Mouse (Mus musculus) cortical plate, adult 2 months (tissue): Measurements from ENCODE around the gene Fkbp2. TPM values are rescaled to one million over a fixed set of nuclear protein-coding genes. Genes with fewer than 3 reads are reported as not detected.
A peak's percentile ranks its signal among the peaks of the same experiment; 100 is the strongest.

Source experiments
- H3K27ac ChIP-seq: fragments of 200-500 bp; 2 replicates; pipeline ENCODE4 v1.5.1; 2012; ENCODE audit warnings: low read length, control low read depth, inconsistent platforms; ENCODE audit not compliant: insufficient read depth
- H3K4me1 ChIP-seq: fragments of 200-500 bp; 2 replicates; pipeline ENCODE4 v1.6.1; 2011; ENCODE audit warnings: low read length; ENCODE audit not compliant: control insufficient read depth, insufficient read depth
- H3K4me3 ChIP-seq: fragments of 200-500 bp; 2 replicates; pipeline ENCODE4 v1.5.1; 2011; ENCODE audit warnings: mild to moderate bottlenecking, low read length, control low read depth; ENCODE audit not compliant: insufficient read depth
- CTCF ChIP-seq: fragments of 200-500 bp; IDR thresholded peaks from 2 replicates; pipeline ENCODE4 v1.5.1; 2011; ENCODE audit warnings: mild to moderate bottlenecking, control low read depth, low read length; ENCODE audit not compliant: insufficient read depth; ENCODE audit errors: extremely low read depth
- POLR2A ChIP-seq: fragments of 200-500 bp; IDR thresholded peaks from 2 replicates; pipeline ENCODE4 v1.6.1; 2011; ENCODE audit warnings: mild to moderate bottlenecking, low read length, control low read depth; ENCODE audit not compliant: insufficient read depth; ENCODE audit errors: extremely low read depth
- polyA plus RNA-seq: library from polyadenylated mRNA; depleted of rRNA; stranded (reverse); fragments of >200 nt; gene quantifications from 2 replicates; pipeline ENCODE4 v1.2.3, GENCODE M21; 2012; rRNA removed

Fkbp2 gene
- 215 and 217 TPM in 2 replicates for polyA plus RNA-seq

DNA sequence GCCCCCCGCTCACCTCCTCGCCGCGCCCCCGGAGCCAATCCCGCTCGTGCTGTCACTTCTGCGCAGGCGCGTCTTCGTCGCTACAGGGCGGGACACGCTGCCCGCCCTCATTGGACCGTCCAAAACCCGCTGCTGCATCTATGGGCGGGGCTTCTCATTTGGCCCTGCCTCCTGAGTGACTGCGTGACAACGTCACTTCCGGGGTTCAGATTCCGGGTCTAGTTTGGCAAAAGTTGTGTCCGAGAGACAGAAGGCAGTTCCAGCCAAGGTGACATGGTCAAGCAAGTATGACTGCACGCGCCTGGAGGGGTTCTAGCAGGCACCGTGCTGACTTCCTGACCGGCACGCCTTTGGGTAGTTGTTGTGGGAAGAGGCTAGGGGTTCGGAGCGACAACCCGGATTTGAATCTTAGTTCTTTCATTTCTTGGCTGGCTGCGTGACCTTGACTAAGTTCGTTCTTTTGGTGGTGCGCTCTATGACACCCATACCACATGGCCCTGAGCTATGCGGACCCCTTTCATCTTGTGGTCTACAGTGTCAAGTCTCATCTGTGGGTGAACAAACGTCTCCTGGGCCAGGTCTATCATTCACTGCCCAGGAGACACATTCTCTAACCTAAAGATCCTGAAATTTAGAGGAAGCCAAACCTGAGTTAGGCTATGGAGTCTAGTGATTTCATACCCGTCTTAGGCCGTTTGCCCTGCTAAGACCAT lies at the start of gene Fkbp2:
TSS of gene Fkbp2 (minus strand) at position 121 of the 713 bp plus-strand sequence.
- Histone ChIP-seq H3K4me1 (peaks cover 5% of the 10 kb centered on the region; the same call in 1 of the 2 replicates), H3K27ac (peak within 1 kb of the TSS; percentile 78), H3K4me3 (peak within 1 kb of the TSS; percentile 65)
- TF ChIP-seq CTCF, result no peak
- TF ChIP-seq POLR2A, result peak; percentile 97

DNA sequence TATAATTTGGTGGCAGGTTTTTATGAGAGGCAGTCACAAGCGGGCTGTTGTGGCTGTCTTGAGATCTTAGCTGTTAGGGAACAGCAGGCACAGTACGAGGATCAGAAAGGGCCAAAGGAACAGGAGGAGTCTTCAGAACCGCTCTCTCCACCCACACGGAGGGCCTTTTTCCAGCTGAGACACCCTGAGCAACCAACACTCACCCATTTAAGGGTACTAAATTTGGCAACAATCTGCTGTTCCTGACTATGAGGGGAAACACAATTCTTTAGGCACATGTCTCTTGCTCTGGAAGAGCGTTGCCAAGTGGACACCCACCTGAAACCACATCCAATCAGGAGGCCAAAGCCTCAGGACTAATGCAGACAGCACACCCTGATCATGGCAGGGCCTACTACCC lies 49.2 kb upstream of the Fkbp2 start:
- TF ChIP-seq CTCF, result no peak
- TF ChIP-seq POLR2A, result no peak
- Histone ChIP-seq H3K4me3 (no peak overlapping the region), H3K4me1 (peaks cover 3% of the 10 kb centered on the region), H3K27ac (no peak overlapping the region)

DNA sequence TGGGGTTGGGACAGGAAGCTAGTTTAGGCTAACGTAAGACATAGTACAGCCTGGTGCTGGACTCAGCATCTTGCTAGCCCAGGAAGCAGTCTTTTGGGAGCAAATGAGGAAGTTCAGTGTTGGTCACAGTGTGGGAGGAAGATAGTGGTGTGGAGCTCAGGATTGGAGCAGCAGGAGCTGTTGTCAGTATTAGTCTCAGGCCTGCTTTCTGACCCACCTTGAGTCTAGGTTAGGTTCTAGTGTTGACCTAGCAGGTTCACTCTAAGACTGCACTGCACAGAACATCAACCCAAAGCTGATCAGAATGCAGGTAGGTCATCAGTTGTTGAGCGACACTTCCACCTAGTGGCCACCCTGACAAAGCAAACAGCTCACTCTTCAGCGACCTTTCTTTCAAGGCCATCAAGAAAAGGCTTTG lies 39.9 kb upstream of the Fkbp2 start:
- TF ChIP-seq CTCF, result peak; percentile 66
- no peak for TF ChIP-seq POLR2A
- Histone ChIP-seq H3K4me1 (no peaks in the 10 kb centered on the region), H3K27ac (no peak overlapping the region), H3K4me3 (no peak overlapping the region)

DNA sequence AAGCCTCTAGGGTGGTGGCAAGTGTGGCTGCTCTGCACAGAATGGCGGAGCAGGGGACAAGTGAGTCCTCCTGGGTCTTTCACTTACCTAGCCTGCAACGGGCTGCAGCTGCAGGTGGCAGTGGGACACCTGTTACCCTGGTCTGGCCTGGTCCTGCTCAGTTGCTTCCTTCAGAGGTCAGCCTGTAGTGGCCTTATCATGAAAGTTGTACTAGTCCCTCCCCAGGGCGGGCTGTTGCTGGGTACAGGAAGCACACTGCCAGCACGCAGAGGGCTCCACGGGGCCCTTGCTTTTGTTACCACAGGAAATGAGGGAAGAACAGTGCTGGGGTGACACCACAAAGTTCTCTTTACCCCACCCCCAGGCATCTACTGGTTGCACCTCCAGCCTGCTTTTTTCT lies 38.9 kb upstream of the Fkbp2 start, which contains the start of gene Fermt3:
TSS of gene Fermt3 (minus strand) at position 279 of the 400 bp plus-strand sequence.
- no peak within 1 kb of the TSS; the same call in 1 of the 2 replicates for H3K4me3 ChIP-seq
- TF ChIP-seq POLR2A (no peak), CTCF (no peak)
- H3K27ac ChIP-seq, result peak within 1 kb of the TSS; percentile 21
- H3K4me1 ChIP-seq, result no peaks in the 10 kb centered on the region

DNA sequence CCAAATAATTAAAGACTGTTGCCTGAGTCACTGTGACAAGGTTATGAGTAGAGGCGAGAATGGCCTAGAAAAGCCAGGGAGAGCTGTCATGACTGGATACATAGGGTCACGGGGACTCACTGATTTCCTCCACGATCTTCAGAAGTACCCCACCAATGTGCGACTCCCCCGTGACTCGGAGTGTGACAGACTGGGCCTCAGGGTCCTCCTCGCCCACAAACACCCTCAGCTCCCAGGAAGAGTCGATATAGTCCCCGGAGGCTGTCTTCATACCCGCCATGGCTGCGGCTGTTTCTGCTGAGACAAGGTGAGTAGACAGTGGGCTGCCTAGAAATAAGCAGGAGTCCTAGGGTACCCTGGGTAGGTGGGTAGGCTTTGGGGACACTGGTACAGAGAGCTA lies 38.2 kb upstream of the Fkbp2 start:
- no peak for TF ChIP-seq CTCF
- TF ChIP-seq POLR2A, result no peak
- Histone ChIP-seq H3K4me3 (no peak overlapping the region), H3K27ac (peak overlapping the region; percentile 21; the same call in 1 of the 2 replicates)

DNA sequence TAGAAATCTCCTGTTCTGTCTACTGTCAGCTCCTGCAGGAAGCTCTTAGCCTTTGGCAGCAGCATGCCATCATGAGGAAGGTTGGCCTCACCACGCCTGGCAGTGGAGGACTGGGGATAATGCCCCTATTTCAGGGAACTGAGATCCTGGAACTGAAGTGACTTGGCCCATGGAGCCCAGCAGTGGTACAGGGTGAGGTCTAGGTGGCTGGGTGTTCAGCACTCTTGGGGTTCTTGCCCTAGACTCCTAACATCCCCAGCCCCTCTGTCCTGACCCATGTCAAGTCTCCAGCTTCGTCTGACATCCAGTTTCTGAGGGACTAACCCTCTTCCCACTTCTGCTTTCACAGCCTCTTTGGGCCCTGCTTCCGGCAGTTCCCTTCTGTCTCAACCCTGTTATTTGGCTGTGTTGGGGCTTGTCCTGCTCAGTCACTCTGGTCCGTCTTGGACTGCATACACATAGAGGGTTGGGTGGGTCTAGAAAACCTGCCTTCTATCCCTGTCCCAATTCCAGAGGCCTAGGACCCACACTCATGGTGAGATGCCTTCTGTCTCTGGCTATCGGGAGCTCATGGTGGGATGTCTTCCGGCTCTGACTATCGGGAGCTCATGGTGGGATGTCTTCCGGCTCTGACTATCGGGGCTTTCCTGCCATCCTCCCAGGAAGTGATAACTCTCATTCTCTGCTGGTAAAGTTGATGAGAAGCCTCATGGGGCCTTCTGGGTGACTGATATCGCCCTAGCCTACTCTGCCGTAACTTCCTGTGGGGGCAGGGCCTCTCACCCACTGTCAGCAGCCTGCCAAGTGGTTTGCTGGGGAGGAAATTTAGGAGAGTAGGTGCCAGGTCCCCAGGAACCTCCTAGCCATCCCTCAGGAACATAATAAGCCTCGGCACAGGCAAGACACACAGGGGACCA lies 37.5 kb upstream of the Fkbp2 start:
- Histone ChIP-seq H3K27ac (0 out of 2 replicates have a peak overlapping the region, but pooled peaks have one; percentile 21), H3K4me3 (no peak overlapping the region), H3K4me1 (no peaks in the 10 kb centered on the region)
- TF ChIP-seq POLR2A, result no peak
- TF ChIP-seq CTCF, result no peak

More for the DNA sequence above, 38.2 kb upstream of the Fkbp2 start:
- H3K4me1 ChIP-seq, result no peaks in the 10 kb centered on the region

DNA sequence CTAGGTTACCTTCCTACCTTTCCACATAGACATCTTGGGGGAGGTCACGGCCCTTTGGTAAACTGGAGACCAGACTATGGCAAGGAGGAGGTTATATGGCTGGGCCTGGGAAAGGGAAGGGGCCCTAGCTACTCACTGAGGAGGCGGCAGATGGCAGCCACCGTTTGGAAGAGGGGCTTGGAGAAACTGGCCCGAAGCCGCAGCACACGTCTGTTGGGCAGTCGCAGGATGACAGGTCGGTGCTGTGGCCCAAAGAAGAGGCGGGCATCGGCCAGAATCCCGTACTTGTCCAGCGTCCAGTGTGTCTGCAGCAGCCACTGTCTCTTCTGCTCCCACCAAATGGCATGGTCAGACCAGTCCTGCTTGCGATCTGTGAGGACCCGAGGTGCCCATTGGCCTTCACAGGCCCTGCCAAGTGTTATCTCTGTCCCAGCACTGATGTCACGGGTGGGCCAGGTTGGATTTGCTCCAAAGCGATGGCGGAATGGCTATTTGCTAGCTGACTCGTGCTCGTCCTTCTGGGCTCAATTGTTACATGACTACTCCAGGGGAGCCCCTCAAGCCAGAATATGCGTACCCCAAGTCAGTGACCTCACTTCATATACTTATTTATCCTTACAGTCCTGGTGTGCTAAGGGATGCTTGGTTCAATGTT lies 34.3 kb upstream of the Fkbp2 start:
- Histone ChIP-seq H3K27ac (no peak overlapping the region), H3K4me3 (no peak overlapping the region), H3K4me1 (no peaks in the 10 kb centered on the region)
- TF ChIP-seq CTCF (no peak), POLR2A (no peak)

DNA sequence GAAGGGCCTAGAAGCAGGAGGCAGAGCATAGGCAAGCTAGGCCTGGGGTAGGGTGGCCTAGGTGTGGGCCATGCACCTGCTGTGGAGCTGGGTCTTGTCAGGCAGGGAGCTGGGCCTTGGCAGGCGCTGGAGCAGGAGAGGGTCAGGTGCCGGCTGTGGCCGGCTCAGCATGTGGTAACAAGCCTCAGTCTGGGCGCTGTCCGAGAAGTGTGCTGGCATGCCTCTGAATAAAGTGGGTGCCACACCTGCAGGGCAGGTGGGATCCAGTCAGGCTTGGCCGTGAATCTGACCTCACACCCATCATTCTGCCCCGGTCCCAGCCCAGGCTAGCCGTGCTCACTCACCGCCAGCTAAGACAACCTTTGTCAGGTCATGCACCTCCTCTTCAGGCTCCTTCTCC lies 33.7 kb upstream of the Fkbp2 start:
- H3K4me1 ChIP-seq, result no peaks in the 10 kb centered on the region
- H3K4me3 ChIP-seq, result no peak overlapping the region
- H3K27ac ChIP-seq, result no peak overlapping the region
- TF ChIP-seq POLR2A, result no peak

DNA sequence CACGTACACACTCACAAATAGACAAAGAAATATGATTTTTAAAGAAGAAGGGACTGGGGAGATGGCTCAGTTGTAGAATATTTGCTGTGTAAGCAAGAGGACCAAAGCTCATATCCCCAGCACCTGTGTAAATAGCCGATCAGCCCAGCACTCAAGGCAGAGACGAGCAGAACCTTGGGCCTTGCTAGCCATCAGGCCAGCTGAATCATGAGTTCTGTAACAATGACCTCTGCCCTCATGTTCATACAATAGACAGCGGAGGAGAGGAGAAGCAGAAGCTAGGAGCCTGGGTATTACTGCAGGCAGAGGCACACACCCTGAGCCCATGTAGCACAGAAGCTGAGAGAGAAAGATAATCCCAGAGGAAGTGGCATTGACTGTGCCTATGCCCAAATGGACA lies 32.1 kb upstream of the Fkbp2 start:
- Histone ChIP-seq H3K4me1 (no peaks in the 10 kb centered on the region), H3K27ac (no peak overlapping the region), H3K4me3 (no peak overlapping the region)
- TF ChIP-seq CTCF, result no peak
- no peak for TF ChIP-seq POLR2A
